Mouse (Mus musculus): Measurements from ENCODE around the gene Trmt6. TPM values are rescaled to one million over a fixed set of nuclear protein-coding genes. Genes with fewer than 3 reads are reported as not detected.
A peak's percentile ranks its signal among the peaks of the same experiment; 100 is the strongest.

Trmt6 gene
- polyA plus RNA-seq, 1 experiment from 2014 or later, result 42.8 TPM

DNA sequence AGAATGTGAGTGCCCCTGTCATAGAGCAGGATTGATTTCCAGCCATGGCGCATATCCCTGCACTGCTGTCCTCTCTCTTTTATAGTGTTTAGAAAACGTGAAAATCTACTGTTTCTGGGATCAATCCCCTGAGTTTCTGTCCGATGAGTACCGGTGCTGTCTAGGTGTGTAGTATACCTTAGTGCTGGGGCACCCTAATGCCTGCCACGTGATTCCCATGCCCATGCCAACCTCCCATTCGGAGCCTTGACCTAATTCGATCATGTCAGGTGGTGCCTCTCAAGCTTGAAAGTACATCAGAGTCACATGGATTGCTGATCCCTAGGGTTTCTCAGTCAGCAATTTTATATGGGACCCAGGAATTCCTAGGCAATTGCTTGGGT, 21.7 kb downstream of the Trmt6 start:
- no peaks in the 10 kb centered on the region for H3K9me3 ChIP-seq (replicated peaks)
- no peak overlapping the region for H3K27ac ChIP-seq (replicated peaks)
- H3K27me3 ChIP-seq (ENCODE audit: low read depth, poor library complexity, severe bottlenecking), result no peaks in the 10 kb centered on the region
- no peak overlapping the region for H3K4me3 ChIP-seq
- no peaks in the 10 kb centered on the region for H3K4me1 ChIP-seq
- WGBS, result 89% methylated on average over 7 of the region's 7 CpGs
- 0 out of 2 replicates have a peak, but pooled peaks cover 2% of the 10 kb centered on the region for H3K36me3 ChIP-seq
- DNase-seq (ENCODE audit: low spot score), result no peak

DNA sequence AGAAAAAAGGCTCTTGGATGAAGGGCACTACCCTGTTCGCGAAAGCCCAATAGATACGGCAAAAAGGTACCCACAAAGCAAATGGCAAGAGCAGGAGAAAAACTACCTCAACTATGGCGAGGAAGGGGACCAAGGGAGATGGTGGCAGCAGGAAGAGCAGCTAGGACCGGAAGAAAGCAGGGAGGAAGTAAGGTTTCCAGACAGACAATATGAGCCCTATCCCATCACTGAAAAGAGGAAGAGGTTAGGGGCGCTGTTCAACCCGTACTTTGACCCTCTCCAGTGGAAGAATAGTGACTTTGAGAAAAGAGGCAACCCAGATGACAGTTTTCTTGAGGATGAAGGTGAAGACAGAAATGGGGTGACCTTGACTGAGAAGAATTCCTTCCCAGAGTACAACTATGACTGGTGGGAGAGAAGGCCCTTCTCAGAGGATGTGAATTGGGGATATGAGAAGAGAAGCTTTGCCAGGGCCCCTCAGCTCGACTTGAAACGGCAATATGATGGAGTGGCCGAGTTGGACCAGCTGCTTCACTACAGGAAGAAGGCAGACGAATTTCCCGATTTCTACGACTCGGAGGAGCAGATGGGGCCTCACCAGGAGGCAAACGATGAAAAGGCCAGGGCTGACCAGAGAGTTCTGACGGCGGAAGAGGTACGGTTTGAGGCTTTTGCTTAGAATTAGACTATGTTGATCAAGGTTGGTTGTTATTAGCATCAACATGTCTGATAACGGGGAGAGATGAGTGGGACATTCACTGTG, 22.2 kb downstream of the Trmt6 start:
- DNase-seq (ENCODE audit: low spot score), result no peak
- Histone ChIP-seq H3K36me3 (0 out of 2 replicates have a peak, but pooled peaks cover 2% of the 10 kb centered on the region), H3K4me3 (no peak overlapping the region), H3K27me3 (ENCODE audit: low read depth, poor library complexity, severe bottlenecking) (no peaks in the 10 kb centered on the region), H3K9me3 (replicated peaks) (no peaks in the 10 kb centered on the region), H3K4me1 (no peaks in the 10 kb centered on the region), H3K27ac (replicated peaks) (no peak overlapping the region)
- 89% methylated on average over 19 of the region's 19 CpGs for WGBS

DNA sequence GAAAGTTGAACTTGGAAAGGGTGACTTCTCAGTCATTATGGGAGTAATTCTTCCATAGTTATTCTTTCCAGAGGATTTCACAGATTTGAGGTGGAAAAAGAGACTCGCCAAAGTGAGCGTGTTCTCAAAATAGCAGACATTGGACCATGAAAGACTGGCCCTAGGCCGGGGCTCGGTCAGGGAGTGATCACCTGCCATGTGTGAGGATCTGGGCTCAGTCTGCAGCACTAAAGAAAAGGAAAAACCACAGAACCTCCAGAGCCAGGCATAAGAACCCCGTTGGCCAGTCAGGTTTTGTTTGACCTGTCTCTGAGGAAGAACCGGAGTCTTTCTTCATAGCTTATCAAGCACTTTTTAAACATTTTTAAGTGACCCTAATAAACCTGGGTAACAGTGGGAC, 31.8 kb downstream of the Trmt6 start:
- H3K36me3 ChIP-seq, result no peaks in the 10 kb centered on the region
- H3K4me3 ChIP-seq, result no peak overlapping the region
- DNase-seq (ENCODE audit: low spot score), result no peak
- H3K27me3 ChIP-seq (ENCODE audit: low read depth, poor library complexity, severe bottlenecking), result no peaks in the 10 kb centered on the region
- 86% methylated on average over 6 of the region's 6 CpGs for WGBS
- no peak overlapping the region for H3K27ac ChIP-seq (replicated peaks)
- no peaks in the 10 kb centered on the region for H3K9me3 ChIP-seq (replicated peaks)
- peaks cover 14% of the 10 kb centered on the region for H3K4me1 ChIP-seq

DNA sequence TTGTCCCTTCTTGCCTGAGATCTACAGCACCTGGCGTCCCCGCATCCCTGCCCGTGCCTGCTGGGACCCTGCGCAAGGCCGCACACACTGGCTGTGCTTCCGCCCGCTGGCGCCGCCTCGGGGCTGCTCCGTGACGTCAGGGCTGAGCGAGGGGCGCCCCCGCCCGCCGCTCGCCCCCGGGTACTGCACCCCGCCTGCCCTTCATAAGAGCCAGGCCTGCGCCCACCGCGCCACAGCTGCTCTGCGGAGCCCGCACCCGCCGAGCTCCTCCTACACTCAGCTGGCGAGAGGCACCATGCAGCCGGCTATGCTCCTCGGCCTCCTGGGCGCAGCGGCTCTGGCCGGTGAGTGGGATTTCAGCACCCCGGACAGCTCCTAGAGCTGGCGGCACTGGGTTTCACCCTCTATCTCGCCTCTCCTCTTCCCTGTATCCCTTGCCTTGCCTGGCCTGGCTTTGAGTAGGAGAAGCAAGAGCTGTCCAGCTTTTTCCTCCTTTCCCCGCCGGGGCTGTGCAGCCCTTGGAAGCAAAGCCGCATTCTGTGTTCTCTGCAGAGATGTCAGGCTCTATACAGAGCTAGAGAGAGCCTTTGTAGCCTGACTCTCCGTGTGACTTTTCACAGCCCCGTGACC, 34.3 kb downstream of the Trmt6 start:
- no peaks in the 10 kb centered on the region for H3K9me3 ChIP-seq (replicated peaks)

DNA sequence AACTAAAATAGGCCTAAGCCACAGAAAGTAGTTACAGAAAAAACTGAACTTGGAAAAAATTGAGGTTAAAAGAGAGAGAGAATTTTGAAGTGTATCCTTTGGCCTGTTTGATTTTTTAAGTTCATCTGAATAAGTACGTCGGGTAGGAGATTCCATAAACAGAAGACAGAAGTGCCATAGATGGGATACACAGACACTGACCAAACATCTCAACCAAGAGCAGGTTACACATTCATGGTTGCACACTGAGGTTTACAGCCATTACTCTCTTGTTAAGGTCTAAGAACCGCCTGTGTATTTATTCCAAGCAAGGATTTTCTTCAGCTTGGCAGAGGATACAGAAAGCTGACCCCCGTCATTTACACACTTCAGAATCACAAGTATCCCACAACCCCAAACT, 34.9 kb downstream of the Trmt6 start, which contains the start of gene Chgb:
TSS of gene Chgb (plus strand) at position 301 of the 400 bp plus-strand sequence.
- H3K4me3 ChIP-seq, result peak within 1 kb of the TSS; percentile 64
- H3K27ac ChIP-seq (replicated peaks), result peak within 1 kb of the TSS; percentile 81
- H3K9me3 ChIP-seq (replicated peaks), result no peaks in the 10 kb centered on the region
- no peaks in the 10 kb centered on the region for H3K27me3 ChIP-seq (ENCODE audit: low read depth, poor library complexity, severe bottlenecking)
- DNase-seq (ENCODE audit: low spot score), result no peak
- no peaks in the 10 kb centered on the region for H3K36me3 ChIP-seq
- H3K4me1 ChIP-seq, result peaks cover 23% of the 10 kb centered on the region
- WGBS, result 15% methylated on average over 4 of the region's 4 CpGs

More for the DNA sequence above, 34.3 kb downstream of the Trmt6 start:
- peak; percentile 94 for DNase-seq (ENCODE audit: low spot score)
- Histone ChIP-seq H3K4me1 (peaks cover 22% of the 10 kb centered on the region), H3K36me3 (no peaks in the 10 kb centered on the region), H3K27ac (replicated peaks) (peak overlapping the region; percentile 81), H3K27me3 (ENCODE audit: low read depth, poor library complexity, severe bottlenecking) (no peaks in the 10 kb centered on the region), H3K4me3 (peak overlapping the region; percentile 64)
- WGBS, result under 1% methylated on average over 39 of the region's 41 CpGs

DNA sequence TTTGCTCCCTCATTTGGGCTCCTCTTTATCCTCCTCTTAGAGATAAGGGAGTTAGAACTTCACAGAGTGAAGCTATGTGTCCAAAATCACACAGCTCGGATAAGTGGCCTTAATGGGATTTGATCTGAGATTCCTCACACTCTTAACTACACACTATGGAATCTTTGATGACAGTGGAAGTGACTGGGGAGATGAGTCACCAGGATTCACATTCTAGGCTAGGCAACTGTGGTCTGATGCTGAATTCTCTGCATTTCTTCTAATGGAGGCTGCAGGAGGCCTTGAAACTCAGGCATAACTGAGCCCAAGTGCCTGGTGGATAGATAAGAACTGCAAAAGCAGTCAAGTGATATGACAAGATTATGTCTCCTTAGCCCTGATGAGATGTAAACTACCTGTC, 45.0 kb downstream of the Trmt6 start:
- H3K9me3 ChIP-seq (replicated peaks), result no peaks in the 10 kb centered on the region

DNA sequence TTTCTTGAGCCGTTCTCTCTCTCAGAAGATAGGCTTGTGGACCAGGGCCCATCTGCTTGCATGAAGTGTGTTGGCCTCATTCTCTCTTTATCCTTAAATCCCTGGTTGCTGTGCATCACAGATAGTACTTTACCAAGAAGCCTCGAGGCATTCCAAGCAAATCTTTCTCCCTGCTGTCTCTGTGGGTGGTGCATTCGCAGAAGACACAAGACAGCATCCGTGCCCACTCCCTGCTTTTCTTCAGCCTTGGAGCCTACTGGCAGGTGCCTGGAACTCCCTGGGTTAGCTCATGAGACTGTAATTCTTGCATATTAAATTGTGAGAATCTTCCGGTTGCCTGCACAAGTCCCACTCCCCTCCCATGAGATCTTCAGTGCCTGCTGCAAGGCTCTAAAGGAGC, 57.9 kb downstream of the Trmt6 start:
- Histone ChIP-seq H3K4me3 (no peak overlapping the region), H3K27ac (replicated peaks) (no peak overlapping the region), H3K9me3 (replicated peaks) (no peaks in the 10 kb centered on the region), H3K36me3 (no peaks in the 10 kb centered on the region), H3K27me3 (ENCODE audit: low read depth, poor library complexity, severe bottlenecking) (no peaks in the 10 kb centered on the region), H3K4me1 (0 out of 2 replicates have a peak, but pooled peaks cover 3% of the 10 kb centered on the region)
- 73% methylated on average over 5 of the region's 5 CpGs for WGBS
- DNase-seq (ENCODE audit: low spot score), result no peak

More for the DNA sequence above, 45.0 kb downstream of the Trmt6 start:
- H3K4me3 ChIP-seq, result no peak overlapping the region
- H3K36me3 ChIP-seq, result no peaks in the 10 kb centered on the region
- no peak overlapping the region for H3K27ac ChIP-seq (replicated peaks)
- no peak for DNase-seq (ENCODE audit: low spot score)
- WGBS, result 78% methylated on average over 1 of the region's 1 CpGs
- H3K4me1 ChIP-seq, result no peaks in the 10 kb centered on the region
- no peaks in the 10 kb centered on the region for H3K27me3 ChIP-seq (ENCODE audit: low read depth, poor library complexity, severe bottlenecking)

Other genes with a start within 250 kb of the Trmt6 start
- 29.2 and 41.1 TPM in 2 replicates for gene Gpcpd1, start 228.3 kb downstream of the Trmt6 start, polyA plus RNA-seq (2016; fragmentation: Nextera tagmentation; extraction: Ambion mirVana)
- 16.4 and 20.4 TPM in 2 replicates for gene Shld1, start 129.1 kb downstream of the Trmt6 start, polyA plus RNA-seq (2016; fragmentation: Nextera tagmentation; extraction: Ambion mirVana)
- 6.2 and 17.8 TPM in 2 replicates for gene Chgb, start 34.8 kb downstream of the Trmt6 start, polyA plus RNA-seq (2016; fragmentation: Nextera tagmentation; extraction: Ambion mirVana)
- gene Mcm8, start 86 bp upstream of the Trmt6 start, polyA plus RNA-seq (2016; fragmentation: Nextera tagmentation; extraction: Ambion mirVana), result 31.1 and 31.7 TPM in 2 replicates
- gene Crls1, start 30.6 kb upstream of the Trmt6 start, polyA plus RNA-seq (2016; fragmentation: Nextera tagmentation; extraction: Ambion mirVana), result 6.5 and 7.6 TPM in 2 replicates
- gene Lrrn4, start 64.8 kb upstream of the Trmt6 start, polyA plus RNA-seq (2016; fragmentation: Nextera tagmentation; extraction: Ambion mirVana), result 0.22 and 0.26 TPM in 2 replicates
- gene Fermt1, start 129.9 kb upstream of the Trmt6 start, polyA plus RNA-seq (2016; fragmentation: Nextera tagmentation; extraction: Ambion mirVana), result 4.3 and 5.1 TPM in 2 replicates